Mouse (Mus musculus) B cell, adult 2 months (primary cell): ENCODE results near the gene Gm10663.

Experiments used
- DNase-seq, 2 experiments: peaks; one replicate each; pipeline ENCODE4 v3.0.0; 2022

The Gm10663 gene

DNA sequence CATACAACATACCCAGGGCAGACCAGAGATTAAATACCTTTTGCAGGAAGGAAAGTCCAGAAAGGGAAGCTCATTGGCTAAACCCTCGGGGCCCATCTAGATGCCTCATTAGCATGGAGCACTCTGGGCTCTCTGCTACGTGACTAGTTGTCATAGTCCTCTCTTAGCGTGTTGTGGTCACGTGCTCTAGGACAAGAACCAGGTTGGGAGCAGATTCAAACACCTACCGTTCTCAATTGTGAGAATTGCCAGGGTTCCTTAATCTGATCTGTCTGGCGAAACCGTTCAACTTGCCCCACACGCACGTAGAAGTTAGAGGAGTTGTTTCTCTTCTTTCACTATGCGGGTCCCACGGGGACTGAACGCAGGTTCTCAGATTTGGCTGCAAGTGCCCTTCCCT, 13.3 kb downstream of the Gm10663 start:
- DNase-seq: no peak

DNA sequence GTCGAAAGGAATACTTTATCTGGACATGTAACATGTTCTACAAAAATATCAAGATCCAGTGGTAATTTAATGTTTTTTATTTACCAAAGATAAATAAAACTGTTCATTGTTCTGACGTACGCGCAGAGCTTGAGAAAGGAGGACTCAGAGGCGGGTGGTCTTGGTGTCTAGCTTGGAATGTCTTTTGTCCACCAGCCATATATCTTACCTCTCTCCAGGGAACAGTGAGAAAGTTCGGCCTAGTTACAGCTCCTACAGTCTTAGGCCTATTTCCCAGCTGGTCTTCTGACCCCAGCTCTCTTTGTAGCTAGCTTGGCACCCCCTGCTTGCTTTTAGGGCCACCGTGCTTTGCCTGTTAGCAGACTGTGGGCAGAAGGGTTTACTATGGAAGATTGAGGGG, 14.9 kb downstream of the Gm10663 start:
- DNase-seq: no peak

DNA sequence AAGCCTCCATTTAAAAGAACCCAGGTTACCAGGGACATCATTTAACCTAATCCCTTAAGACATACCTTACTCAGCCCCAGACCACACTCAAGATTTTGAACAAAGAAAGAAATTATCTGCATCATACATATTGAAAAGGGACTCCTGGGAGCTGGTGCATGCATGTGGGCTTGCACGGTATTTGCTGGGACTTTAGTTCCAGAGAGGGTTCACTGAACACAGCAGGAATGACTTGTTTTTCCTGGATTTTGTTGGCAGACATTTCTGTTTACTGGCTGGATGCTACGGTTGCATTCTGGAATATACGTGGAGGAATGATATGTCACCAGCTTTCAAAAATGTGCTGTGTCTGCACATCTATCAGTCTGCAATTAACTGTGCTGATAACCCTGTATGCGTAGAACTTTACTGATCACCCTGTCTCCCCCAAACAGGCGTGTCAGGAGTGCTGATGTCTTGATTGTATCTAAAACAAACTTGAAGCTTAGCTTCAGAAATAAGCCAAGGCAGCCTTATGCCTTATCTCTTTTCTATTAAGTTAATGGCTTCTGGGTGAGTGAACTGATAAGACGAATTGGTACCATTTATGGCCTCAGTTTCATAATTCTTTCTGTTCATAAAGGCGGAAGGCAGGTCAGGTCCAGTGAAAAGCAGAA, 23.1 kb downstream of the Gm10663 start:
- DNase-seq: no peak

- DNase-seq: no peak
Measured at GRCm38 (mm10) chr8:65099735-65100134, 24.9 kb downstream of the Gm10663 start.

DNA sequence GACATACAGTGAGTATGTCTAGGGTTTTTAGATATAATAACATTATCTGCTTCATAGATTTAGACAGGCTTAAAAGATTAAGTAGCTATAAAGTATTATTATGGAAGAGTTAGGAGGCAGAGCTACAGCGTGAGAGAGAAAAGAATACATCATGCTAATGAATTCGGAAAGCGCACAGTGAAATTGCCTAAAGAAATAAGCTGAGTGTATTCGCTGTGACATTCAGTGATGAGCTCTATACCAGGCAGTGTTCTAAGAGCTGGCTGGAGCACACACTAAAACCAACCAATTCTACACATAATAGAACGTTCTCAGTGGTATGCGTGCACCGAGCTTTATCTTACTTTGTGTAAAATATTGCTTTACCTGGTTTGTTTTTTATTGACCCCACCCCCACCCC, 28.8 kb downstream of the Gm10663 start:
- DNase-seq: no peak

DNA sequence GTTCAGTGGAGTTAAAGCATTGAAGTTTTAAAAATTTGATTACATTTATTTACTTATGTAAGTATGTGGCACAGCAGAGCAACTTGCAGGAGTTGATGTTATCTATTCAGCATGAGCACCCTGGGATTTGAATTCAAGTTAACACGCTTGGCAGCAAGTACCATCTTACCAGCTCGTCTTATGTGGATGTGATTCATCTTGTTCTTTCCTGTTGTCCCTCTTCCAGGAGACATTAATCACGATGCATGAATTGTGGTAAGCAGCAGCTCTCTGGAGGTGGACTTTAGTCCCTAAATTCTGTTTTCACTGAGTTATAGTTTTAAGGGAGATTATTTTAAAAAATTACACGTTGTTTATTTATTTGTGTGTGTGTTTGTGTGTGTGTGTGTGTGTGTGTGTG, 29.2 kb downstream of the Gm10663 start:
- no peak for DNase-seq

GRCm38 (mm10) chr8:65107936-65108718, 33.3 kb downstream of the Gm10663 start:
- no peak for DNase-seq

- no peak for DNase-seq
Measured at GRCm38 (mm10) chr8:65108936-65109335, 34.1 kb downstream of the Gm10663 start.

GRCm38 (mm10) chr8:65110285-65110691, 35.5 kb downstream of the Gm10663 start:
- DNase-seq: peak; percentile 26

- DNase-seq: no peak
Measured at GRCm38 (mm10) chr8:65112092-65112491, 37.3 kb downstream of the Gm10663 start.

- DNase-seq: no peak
Measured at GRCm38 (mm10) chr8:65126014-65126413, 51.2 kb downstream of the Gm10663 start.

DNA sequence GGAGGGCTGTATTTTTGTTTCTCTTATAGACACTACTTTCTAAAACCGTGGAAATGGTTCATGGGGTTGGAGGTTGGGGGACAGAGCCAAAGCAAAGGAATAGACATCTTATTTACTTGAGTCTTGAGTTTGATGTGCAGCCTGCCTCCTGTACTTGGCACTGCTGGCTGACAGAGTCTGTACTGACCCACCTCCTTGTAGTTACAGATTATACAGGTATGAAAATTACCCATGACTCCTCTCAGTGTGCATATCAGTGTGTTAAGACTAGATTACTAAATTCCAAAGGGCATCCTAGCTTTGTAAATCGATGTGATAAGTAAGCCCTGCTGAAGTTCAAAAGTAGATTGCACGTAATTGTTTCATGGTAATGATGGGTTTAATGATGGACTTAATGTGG, 51.6 kb downstream of the Gm10663 start:
- DNase-seq: no peak
